Comparison of ENCODE assay signal across 33 mouse cellular contexts in genomic region chr12:61989471-61989870, GRCm38 (mm10).
DNase-seq lines count a peak whose midpoint lies in the region; ATAC-seq lines count a peak whose summit lies in the region.
"Had no signal": no experiment of that assay in that cellular context is flagged by ENCODE, and none has a peak within 500 bp of the region (broad histone marks: within the 10 kb centered on the region; RNA-seq: fewer than 3 reads in every experiment).

No protein-coding gene starts in this region.

- intact Hi-C loops in left cerebral cortex, postnatal 25 days (cut with DNase I) = no loop called here
- intact Hi-C loops in left cerebral cortex, postnatal 36 days (cut with DNase I) = no loop called here

- DNase-seq in forebrain, embryonic 14.5 days (ENCODE audit: low spot score) = peak; percentile 49
- DNase-seq in forebrain, embryonic 11.5 days (ENCODE audit: low spot score) = no peak
- peak; percentile 2 to 25 for DNase-seq in left cerebral cortex, postnatal 25 days (ENCODE audit: low spot score in 2 of 2)
- no peak for DNase-seq in left cerebral cortex, postnatal 36 days (ENCODE audit: low spot score in 2 of 2)
- DNase-seq in right cerebral cortex, postnatal 25 days = peak; percentile 9
- no peak for DNase-seq in right cerebral cortex, postnatal 14 days
- DNase-seq in telencephalon, adult 2 months (ENCODE audit: low read depth, low spot score) = peak; percentile 27
- no peak for DNase-seq in lung, postnatal 36 days
- DNase-seq: adrenal gland, adult 2 months; adrenal gland, postnatal 36 days; B cell, adult 2 months; cerebellum, adult 9-11 months; gastrocnemius, postnatal 10 days; heart, postnatal 10 days; kidney, adult 2 months; kidney, postnatal 4 days; liver, postnatal 0 days; retina, postnatal 1 day; thymus, postnatal 14 days had no signal

- no peaks in the 10 kb centered on the region for H3K9me3 ChIP-seq in forebrain, embryonic 14.5 days (replicated peaks; ENCODE audit: control insufficient read depth, low read length)
- no peaks in the 10 kb centered on the region for H3K9me3 ChIP-seq in forebrain, embryonic 11.5 days (ENCODE audit: control insufficient read depth, low read length)
- H3K9me3 ChIP-seq: embryonic facial prominence, embryonic 10.5 days; embryonic facial prominence, embryonic 15.5 days; forebrain, embryonic 15.5 days; hindbrain, embryonic 10.5 days; hindbrain, embryonic 15.5 days; intestine, embryonic 15.5 days; liver, embryonic 12.5 days; midbrain, embryonic 13.5 days; neural tube, embryonic 15.5 days; stomach, embryonic 15.5 days had no signal

- no peak for ATAC-seq in forebrain, embryonic 14.5 days
- ATAC-seq in forebrain, embryonic 11.5 days (replicated peaks; ENCODE audit: low FRiP score) = no peak
- ATAC-seq: activated CD4-positive, CD25-positive, alpha-beta regulatory T cell, adult 4 months; forebrain, embryonic 15.5 days; intestine, embryonic 15.5 days; liver, embryonic 12.5 days; liver, postnatal 0 days; lung, postnatal 0 days; midbrain, embryonic 13.5 days had no signal

- WGBS in forebrain, embryonic 14.5 days = 50% methylated on average over 3 of the region's 3 CpGs
- WGBS in forebrain, embryonic 11.5 days = 78% methylated on average over 3 of the region's 3 CpGs

- H3K9ac ChIP-seq in forebrain, embryonic 14.5 days (ENCODE audit: low read length) = no peak overlapping the region
- H3K9ac ChIP-seq in forebrain, embryonic 11.5 days (ENCODE audit: low read length) = no peak overlapping the region
- H3K9ac ChIP-seq: embryonic facial prominence, embryonic 15.5 days; forebrain, embryonic 15.5 days; heart, embryonic 13.5 days; hindbrain, embryonic 15.5 days; intestine, embryonic 15.5 days; liver, embryonic 12.5 days; liver, postnatal 0 days; midbrain, embryonic 13.5 days; neural tube, embryonic 15.5 days; stomach, embryonic 15.5 days had no signal

- H3K4me1 ChIP-seq in forebrain, embryonic 14.5 days (ENCODE audit: control insufficient read depth, insufficient read depth, low read length) = no peaks in the 10 kb centered on the region
- no peaks in the 10 kb centered on the region for H3K4me1 ChIP-seq in forebrain, embryonic 11.5 days (replicated peaks; ENCODE audit: control insufficient read depth, insufficient read depth, low read length)
- H3K4me1 ChIP-seq: embryonic facial prominence, embryonic 10.5 days; embryonic facial prominence, embryonic 15.5 days; forebrain, embryonic 15.5 days; heart, embryonic 13.5 days; hindbrain, embryonic 10.5 days; hindbrain, embryonic 15.5 days; intestine, embryonic 15.5 days; liver, embryonic 12.5 days; midbrain, embryonic 13.5 days; neural tube, embryonic 15.5 days; stomach, embryonic 15.5 days had no signal

- no peak overlapping the region for H3K27ac ChIP-seq in forebrain, embryonic 14.5 days (ENCODE audit: low read depth, low read length)
- H3K27ac ChIP-seq in forebrain, embryonic 11.5 days (ENCODE audit: low read depth, low read length) = no peak overlapping the region
- H3K27ac ChIP-seq: embryonic facial prominence, embryonic 10.5 days; embryonic facial prominence, embryonic 15.5 days; forebrain, embryonic 15.5 days; heart, embryonic 13.5 days; hindbrain, embryonic 10.5 days; hindbrain, embryonic 15.5 days; intestine, embryonic 15.5 days; liver, embryonic 12.5 days; macrophage; midbrain, embryonic 13.5 days; neural tube, embryonic 15.5 days; stomach, embryonic 15.5 days had no signal

- H3K4me2 ChIP-seq in forebrain, embryonic 14.5 days (ENCODE audit: low read length) = no peak overlapping the region
- no peak overlapping the region for H3K4me2 ChIP-seq in forebrain, embryonic 11.5 days (ENCODE audit: low read depth, low read length, severe bottlenecking)
- H3K4me2 ChIP-seq: embryonic facial prominence, embryonic 15.5 days; forebrain, embryonic 15.5 days; heart, embryonic 13.5 days; hindbrain, embryonic 15.5 days; intestine, embryonic 15.5 days; liver, embryonic 12.5 days; midbrain, embryonic 13.5 days; neural tube, embryonic 15.5 days; stomach, embryonic 15.5 days had no signal

- no peak overlapping the region for H3K4me3 ChIP-seq in forebrain, embryonic 14.5 days (ENCODE audit: low read depth, low read length)
- H3K4me3 ChIP-seq in forebrain, embryonic 11.5 days (ENCODE audit: low read depth, low read length) = no peak overlapping the region
- H3K4me3 ChIP-seq: embryonic facial prominence, embryonic 10.5 days; embryonic facial prominence, embryonic 15.5 days; forebrain, embryonic 15.5 days; heart, embryonic 13.5 days; hindbrain, embryonic 10.5 days; hindbrain, embryonic 15.5 days; intestine, embryonic 15.5 days; liver, embryonic 12.5 days; midbrain, embryonic 13.5 days; neural tube, embryonic 15.5 days; stomach, embryonic 15.5 days had no signal

- H3K27me3 ChIP-seq in forebrain, embryonic 14.5 days (replicated peaks; ENCODE audit: control insufficient read depth, insufficient read depth, low read length) = no peaks in the 10 kb centered on the region
- no peaks in the 10 kb centered on the region for H3K27me3 ChIP-seq in forebrain, embryonic 11.5 days (ENCODE audit: control insufficient read depth, insufficient read depth, low read length)
- H3K27me3 ChIP-seq: embryonic facial prominence, embryonic 15.5 days; forebrain, embryonic 15.5 days; heart, embryonic 13.5 days; hindbrain, embryonic 15.5 days; intestine, embryonic 15.5 days; liver, embryonic 12.5 days; midbrain, embryonic 13.5 days; neural tube, embryonic 15.5 days; stomach, embryonic 15.5 days had no signal

- no peaks in the 10 kb centered on the region for H3K36me3 ChIP-seq in forebrain, embryonic 14.5 days (ENCODE audit: control insufficient read depth, insufficient read depth, low read length)
- H3K36me3 ChIP-seq in forebrain, embryonic 11.5 days (ENCODE audit: control insufficient read depth, insufficient read depth, low read length) = no peaks in the 10 kb centered on the region
- H3K36me3 ChIP-seq: embryonic facial prominence, embryonic 10.5 days; embryonic facial prominence, embryonic 15.5 days; forebrain, embryonic 15.5 days; heart, embryonic 13.5 days; hindbrain, embryonic 10.5 days; hindbrain, embryonic 15.5 days; intestine, embryonic 15.5 days; liver, embryonic 12.5 days; midbrain, embryonic 13.5 days; neural tube, embryonic 15.5 days; stomach, embryonic 15.5 days had no signal

Comparison
In these comparisons a context has a peak if more than half of its experiments do, and no peak if none do; other contexts are left out.
1. DNase-seq: peak in forebrain, embryonic 14.5 days (single experiment), left cerebral cortex, postnatal 25 days (2 of 2), right cerebral cortex, postnatal 25 days (single experiment) and telencephalon, adult 2 months (single experiment); none in forebrain, embryonic 11.5 days (single experiment), left cerebral cortex, postnatal 36 days (0 of 2), right cerebral cortex, postnatal 14 days (single experiment) and lung, postnatal 36 days (single experiment).